Mouse (Mus musculus) hindbrain, embryonic 10.5 days (tissue): ENCODE results near the gene Lamtor1. TPM values are rescaled to one million over a fixed set of nuclear protein-coding genes. Genes with fewer than 3 reads are reported as not detected.
"Not testable (repeated sequence)": the region's sequence is repeated elsewhere in the genome, so short reads cannot be mapped to it uniquely, and the experiment has no call there.

ENCODE experiments used
- DNase-seq: peaks from one replicate; pipeline ENCODE4 v3.0.0-alpha.2; 2017; ENCODE audit warnings: low spot score
- H3K27ac ChIP-seq: fragments of 300-500 bp; sonication (generic); 2 replicates; pipeline ENCODE4 v1.5.1; 2016; ENCODE audit warnings: mild to moderate bottlenecking, moderate library complexity
- H3K27me3 ChIP-seq: fragments of 300-500 bp; sonication (generic); 2 replicates; pipeline ENCODE4 v1.6.1; 2016; ENCODE audit warnings: mild to moderate bottlenecking; ENCODE audit not compliant: poor library complexity, insufficient read depth, severe bottlenecking
- H3K36me3 ChIP-seq: fragments of 300-500 bp; sonication (generic); 2 replicates; pipeline ENCODE4 v1.6.1; 2016; ENCODE audit warnings: mild to moderate bottlenecking, moderate library complexity
- H3K4me1 ChIP-seq: fragments of 300-500 bp; sonication (generic); replicated peaks from 2 replicates; pipeline ENCODE4 v1.6.1; 2016; ENCODE audit warnings: mild to moderate bottlenecking
- H3K4me3 ChIP-seq: fragments of 300-500 bp; sonication (generic); 2 replicates; pipeline ENCODE4 v1.5.1; 2016; ENCODE audit warnings: mild to moderate bottlenecking, moderate library complexity
- H3K9me3 ChIP-seq: fragments of 300-500 bp; sonication (generic); 2 replicates; pipeline ENCODE4 v1.6.1; 2016; ENCODE audit warnings: mild to moderate bottlenecking, moderate library complexity
- WGBS: fragments of 180-500 bp; shearing (Covaris S2); methylation state at CpG from one replicate; pipeline ENCODE4 v1.1.7; 2016; 5-methylcytosine and 5-hydroxymethylcytosine counted together
- polyA plus RNA-seq: library from polyadenylated mRNA; unstranded; fragments of >200 nt; fragmentation: Nextera tagmentation; extraction: Ambion mirVana; gene quantifications from 2 replicates; pipeline ENCODE4 v1.2.1, GENCODE M21; 2016

Gene Lamtor1
- polyA plus RNA-seq, 1 experiment from 2014 or later, result 173 TPM

DNA sequence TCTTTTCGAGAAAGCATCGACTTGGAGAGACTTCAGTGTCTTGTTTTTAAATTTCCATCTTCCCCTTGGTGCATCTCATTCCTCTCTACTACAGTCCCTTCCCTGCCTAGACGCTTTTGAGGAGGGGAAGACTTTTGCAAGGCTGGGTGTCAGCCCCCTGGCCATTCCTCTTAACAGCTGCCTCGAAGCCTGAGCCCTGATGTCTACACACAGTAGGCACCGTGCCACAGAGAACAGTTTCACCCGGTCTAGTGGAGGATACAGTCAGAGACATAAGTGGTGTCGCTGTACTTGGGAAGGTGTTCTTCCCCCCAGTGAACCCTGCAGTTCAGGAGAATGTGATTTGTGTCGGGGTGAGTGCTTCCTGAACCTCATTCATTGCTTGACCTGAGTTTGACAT lies 992 bp downstream of the Lamtor1 start:
- 82% methylated on average over 8 of the region's 8 CpGs for WGBS
- Histone ChIP-seq H3K4me1 (peaks cover 18% of the 10 kb centered on the region), H3K36me3 (peaks cover 43% of the 10 kb centered on the region), H3K9me3 (0 out of 2 replicates have a peak, but pooled peaks cover 3% of the 10 kb centered on the region), H3K27me3 (no peaks in the 10 kb centered on the region), H3K4me3 (peak overlapping the region; percentile 71), H3K27ac (peak overlapping the region; percentile 97)
- no peak for DNase-seq

DNA sequence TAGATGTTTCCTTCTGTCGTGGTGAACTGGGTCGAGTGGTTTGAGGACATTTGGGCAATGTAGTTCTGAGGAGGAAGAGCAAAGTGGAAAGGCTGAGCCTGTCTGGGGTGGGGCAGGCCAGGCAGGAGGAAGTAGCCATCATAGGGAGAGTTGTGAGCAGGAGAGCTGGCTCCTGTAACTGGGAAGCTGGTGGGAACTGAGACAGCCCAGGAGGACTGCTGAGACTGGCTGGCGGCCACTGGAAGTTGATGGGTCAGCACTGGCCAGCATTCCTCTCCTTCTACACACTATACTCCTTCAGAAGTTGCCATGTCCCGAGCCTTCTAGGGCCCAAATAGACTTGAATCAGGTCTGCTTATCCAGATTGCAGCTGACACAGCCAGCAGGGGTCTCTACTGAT lies 2.7 kb downstream of the Lamtor1 start:
- no peak overlapping the region; the same call in 1 of the 2 replicates for H3K27ac ChIP-seq
- no peaks in the 10 kb centered on the region for H3K27me3 ChIP-seq
- no peak overlapping the region for H3K4me3 ChIP-seq
- H3K4me1 ChIP-seq, result peaks cover 18% of the 10 kb centered on the region
- no peak for DNase-seq
- 79% methylated on average over 4 of the region's 4 CpGs for WGBS
- peaks cover 48% of the 10 kb centered on the region for H3K36me3 ChIP-seq
- no peaks in the 10 kb centered on the region for H3K9me3 ChIP-seq

DNA sequence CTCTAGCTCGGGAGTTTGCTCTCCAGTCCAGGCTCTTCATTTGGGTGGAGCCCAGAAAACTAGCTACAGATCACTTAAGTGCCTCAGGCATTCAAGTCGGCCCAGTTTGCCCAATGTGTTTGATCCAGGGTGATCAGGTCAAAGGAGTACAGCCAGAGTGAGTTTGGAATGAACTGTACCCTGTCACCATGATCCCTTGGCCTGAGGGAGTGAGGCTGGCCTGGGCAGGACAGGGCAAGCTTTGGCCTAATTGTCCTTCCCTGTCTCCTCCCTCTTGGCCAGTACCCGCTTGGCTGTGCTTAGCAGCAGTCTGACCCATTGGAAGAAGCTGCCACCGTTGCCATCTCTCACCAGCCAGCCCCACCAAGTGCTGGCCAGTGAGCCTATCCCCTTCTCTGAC lies 4.4 kb downstream of the Lamtor1 start:
- DNase-seq, result no peak
- Histone ChIP-seq H3K4me1 (peaks cover 14% of the 10 kb centered on the region), H3K4me3 (no peak overlapping the region), H3K9me3 (no peaks in the 10 kb centered on the region), H3K36me3 (peaks cover 66% of the 10 kb centered on the region), H3K27me3 (no peaks in the 10 kb centered on the region), H3K27ac (no peak overlapping the region)
- 85% methylated on average over 4 of the region's 4 CpGs for WGBS

DNA sequence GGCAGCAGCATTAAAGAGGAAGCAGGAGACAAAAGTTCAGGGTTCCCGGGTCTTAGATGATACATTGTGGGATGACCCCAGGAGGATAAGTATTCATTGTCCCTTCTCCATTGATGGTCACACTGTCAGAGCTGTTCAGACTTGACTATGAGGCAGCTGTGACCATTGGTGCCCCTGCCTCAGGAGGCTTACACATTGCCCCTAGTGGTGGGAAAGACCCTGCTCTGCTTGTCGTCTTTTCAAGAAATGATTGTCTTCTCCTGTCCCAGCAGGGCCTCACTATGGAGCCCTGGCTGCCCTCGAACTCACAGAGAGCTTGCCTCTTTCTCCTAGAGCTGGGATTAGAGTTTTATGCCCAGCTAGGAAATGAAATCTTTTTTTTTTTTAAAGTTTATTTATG lies 6.3 kb downstream of the Lamtor1 start:
- Histone ChIP-seq H3K9me3 (no peaks in the 10 kb centered on the region), H3K4me3 (no peak overlapping the region), H3K4me1 (peaks cover 5% of the 10 kb centered on the region), H3K27ac (no peak overlapping the region), H3K27me3 (no peaks in the 10 kb centered on the region), H3K36me3 (peaks cover 66% of the 10 kb centered on the region)
- WGBS, result 60% methylated on average over 3 of the region's 3 CpGs
- DNase-seq, result no peak

DNA sequence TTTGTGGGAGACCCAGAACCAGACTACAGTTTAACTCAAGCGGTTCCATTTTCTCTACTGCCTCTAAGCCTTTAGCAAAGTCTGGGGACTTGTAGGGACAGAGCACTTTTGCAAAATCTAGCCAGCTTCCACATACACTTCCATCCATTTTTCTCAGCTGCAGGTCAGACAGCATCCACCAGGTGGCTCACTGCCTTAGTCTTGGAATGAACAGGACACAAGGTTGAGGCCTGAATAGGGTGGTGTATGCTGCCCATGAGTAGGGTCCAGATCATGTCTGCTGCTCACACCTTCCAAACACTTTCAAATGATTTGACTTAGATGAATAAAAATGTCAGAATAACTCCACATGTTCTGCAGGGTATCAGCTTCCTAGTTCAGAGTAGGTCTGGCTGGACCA lies 12.4 kb downstream of the Lamtor1 start:
- no peak overlapping the region for H3K4me3 ChIP-seq
- no peaks in the 10 kb centered on the region for H3K9me3 ChIP-seq
- H3K4me1 ChIP-seq, result no peaks in the 10 kb centered on the region
- no peaks in the 10 kb centered on the region for H3K27me3 ChIP-seq
- 3% methylated on average over 1 of the region's 1 CpGs for WGBS
- no peak overlapping the region for H3K27ac ChIP-seq
- peak; percentile 69 for DNase-seq
- H3K36me3 ChIP-seq, result peaks cover 21% of the 10 kb centered on the region

DNA sequence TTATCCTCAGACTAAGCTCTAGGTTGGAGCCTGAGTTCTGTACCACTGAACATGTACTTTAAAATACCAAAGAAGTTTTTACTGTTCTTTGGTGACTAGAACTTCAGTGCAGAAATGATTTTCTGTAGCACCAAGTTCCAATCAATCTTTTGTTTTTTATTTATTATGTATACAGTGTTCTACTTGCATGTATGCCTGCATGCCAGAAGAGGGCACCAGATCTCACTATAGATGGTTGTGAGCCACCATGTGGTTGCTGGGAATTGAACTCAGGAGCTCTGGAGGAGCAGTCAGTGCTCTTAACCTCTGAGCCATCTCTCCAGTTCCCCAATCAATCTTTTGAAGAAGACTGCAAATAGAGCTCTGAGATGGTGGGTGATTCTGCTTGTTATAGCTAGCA lies 20.2 kb downstream of the Lamtor1 start:
- not testable (repeated sequence) for H3K36me3 ChIP-seq, H3K9me3 ChIP-seq, H3K4me3 ChIP-seq, H3K27ac ChIP-seq, H3K4me1 ChIP-seq, H3K27me3 ChIP-seq, DNase-seq

DNA sequence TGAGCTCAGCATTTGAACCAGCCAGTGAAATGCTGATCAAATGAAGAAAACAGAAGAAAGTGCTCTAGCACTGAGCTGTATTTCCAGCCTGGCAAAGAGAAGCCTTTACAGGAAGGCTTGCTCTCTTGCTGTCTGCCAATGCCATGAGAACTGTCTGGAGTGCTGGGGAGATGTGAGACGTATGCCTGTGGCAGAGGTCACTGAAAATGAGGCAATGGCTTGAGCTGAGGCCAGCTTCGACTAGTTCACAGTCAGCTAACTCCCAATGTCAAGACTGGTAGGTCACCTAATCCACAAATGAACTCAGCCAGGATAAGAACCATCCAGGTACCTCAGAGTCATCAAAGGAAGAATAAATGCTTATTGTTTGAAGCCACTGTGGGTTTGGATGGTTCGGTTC lies 22.4 kb downstream of the Lamtor1 start:
- Histone ChIP-seq H3K4me1 (peaks cover 8% of the 10 kb centered on the region), H3K36me3 (no peaks in the 10 kb centered on the region), H3K4me3 (no peak overlapping the region), H3K27me3 (no peaks in the 10 kb centered on the region), H3K9me3 (no peaks in the 10 kb centered on the region), H3K27ac (no peak overlapping the region)
- WGBS, result 90% methylated on average over 3 of the region's 3 CpGs
- DNase-seq, result no peak

DNA sequence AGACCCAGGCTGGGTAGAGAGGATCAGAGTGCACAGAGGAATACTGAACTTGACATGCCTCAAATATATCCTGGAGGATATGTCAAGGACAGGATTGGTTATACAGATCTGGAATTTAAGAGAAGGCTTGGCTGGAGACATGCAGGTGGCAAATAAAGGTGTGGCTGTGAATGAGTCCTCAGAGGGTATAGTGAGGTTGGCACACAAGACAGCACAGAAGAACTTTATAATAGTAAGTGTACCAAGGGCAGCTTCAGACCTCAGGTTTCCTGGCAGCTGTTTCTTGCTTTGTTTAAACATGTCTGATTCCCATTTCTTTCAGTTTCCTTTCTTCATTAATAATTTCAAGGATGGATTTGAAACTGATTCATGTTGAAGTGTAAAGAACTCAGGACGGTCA lies 26.8 kb downstream of the Lamtor1 start:
- H3K4me1 ChIP-seq, result peaks cover 27% of the 10 kb centered on the region
- H3K27me3 ChIP-seq, result no peaks in the 10 kb centered on the region
- DNase-seq, result no peak
- WGBS, result 93% methylated on average over 1 of the region's 1 CpGs
- H3K36me3 ChIP-seq, result peaks cover 9% of the 10 kb centered on the region; the same call in 1 of the 2 replicates
- peak overlapping the region; percentile 93 for H3K4me3 ChIP-seq
- H3K27ac ChIP-seq, result no peak overlapping the region
- H3K9me3 ChIP-seq, result no peaks in the 10 kb centered on the region

DNA sequence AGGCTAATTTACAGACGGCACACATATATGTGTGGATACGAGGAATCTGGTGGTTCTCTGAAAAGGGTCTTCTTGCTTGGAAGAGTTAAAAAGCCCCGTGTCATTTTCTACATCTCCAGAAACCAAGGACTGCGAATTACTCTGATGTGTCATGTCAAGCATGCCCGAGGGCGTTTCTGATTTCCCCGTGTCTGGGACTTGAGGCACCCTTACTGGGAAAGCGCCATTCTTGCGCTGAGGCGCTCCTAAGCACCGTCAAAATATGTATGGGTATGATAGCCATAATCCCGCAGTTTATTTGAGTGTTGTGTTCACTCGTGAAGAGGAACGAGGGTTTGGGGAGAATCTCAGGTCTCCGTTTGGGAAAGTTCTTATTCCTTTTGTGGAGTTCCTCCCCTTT lies 27.6 kb downstream of the Lamtor1 start:
- Histone ChIP-seq H3K27ac (peak overlapping the region; percentile 96), H3K36me3 (peaks cover 15% of the 10 kb centered on the region; the same call in 1 of the 2 replicates), H3K4me1 (peaks cover 27% of the 10 kb centered on the region), H3K9me3 (no peaks in the 10 kb centered on the region), H3K4me3 (peak overlapping the region; percentile 93), H3K27me3 (no peaks in the 10 kb centered on the region)
- no peak for DNase-seq
- 8% methylated on average over 15 of the region's 15 CpGs for WGBS

DNA sequence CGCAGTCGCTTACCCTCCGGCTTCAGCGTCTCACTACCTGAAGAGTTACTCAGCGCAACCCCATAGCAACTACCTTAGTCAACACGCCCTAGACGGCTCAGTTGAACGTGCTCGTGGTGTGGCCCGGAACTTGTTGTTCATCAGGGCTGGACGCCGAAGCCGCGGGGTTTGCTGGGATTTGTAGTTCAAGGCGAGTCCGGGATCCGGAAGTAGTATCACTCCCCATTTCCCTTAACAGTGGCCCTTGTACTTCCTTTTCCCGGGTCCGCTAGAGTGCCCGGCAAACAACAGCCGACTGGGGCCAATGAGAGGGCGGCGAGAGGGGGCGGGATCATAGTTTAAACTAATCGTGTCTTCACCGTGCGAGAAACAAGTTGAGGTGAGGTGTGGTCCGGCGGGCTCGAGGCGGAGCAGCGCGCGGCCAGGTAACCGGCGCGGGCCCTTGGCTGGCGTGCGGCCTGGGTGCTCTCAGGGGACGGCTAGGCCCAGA lies 28.1 kb downstream of the Lamtor1 start, which contains the start of the genes Lrrc51 and Numa1:
Gene Lrrc51, minus strand, starts transcription at position 145 of the 490 bp plus-strand sequence.
Gene Numa1, plus strand, starts transcription at position 361 of the 490 bp plus-strand sequence.
- DNase-seq, result peak; percentile 96
- under 1% methylated on average over 40 of the region's 40 CpGs for WGBS
- no peaks in the 10 kb centered on the region for H3K9me3 ChIP-seq
- peak within 1 kb of the TSS; percentile 96 for H3K27ac ChIP-seq
- peak within 1 kb of the TSS; percentile 93 for H3K4me3 ChIP-seq
- H3K36me3 ChIP-seq, result peaks cover 20% of the 10 kb centered on the region; the same call in 1 of the 2 replicates
- H3K4me1 ChIP-seq, result peaks cover 27% of the 10 kb centered on the region
- H3K27me3 ChIP-seq, result no peaks in the 10 kb centered on the region

DNA sequence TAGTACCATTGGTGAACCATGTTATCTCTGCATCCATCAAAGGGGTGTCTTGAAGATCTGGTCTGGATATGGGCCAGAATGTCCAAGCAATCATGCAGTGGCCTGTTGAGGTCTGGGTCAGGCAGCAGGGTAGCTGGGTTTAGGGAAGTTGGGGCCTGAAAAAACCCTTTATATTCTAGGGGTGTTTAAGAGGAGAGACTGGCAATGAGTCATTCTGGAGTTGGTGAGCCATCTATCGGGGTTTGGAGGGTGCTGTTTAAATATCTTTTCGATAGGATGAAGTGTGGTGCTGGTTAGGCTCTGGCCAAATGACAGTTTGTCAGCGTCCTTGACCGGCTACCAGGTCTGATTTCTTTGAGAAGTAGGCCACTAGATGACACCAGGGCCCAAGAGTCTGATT lies 30.3 kb downstream of the Lamtor1 start:
- 95% methylated on average over 4 of the region's 4 CpGs for WGBS
- Histone ChIP-seq H3K9me3 (no peaks in the 10 kb centered on the region), H3K27me3 (no peaks in the 10 kb centered on the region), H3K4me1 (peaks cover 27% of the 10 kb centered on the region), H3K27ac (no peak overlapping the region), H3K36me3 (peaks cover 30% of the 10 kb centered on the region; the same call in 1 of the 2 replicates), H3K4me3 (no peak overlapping the region)
- no peak for DNase-seq

DNA sequence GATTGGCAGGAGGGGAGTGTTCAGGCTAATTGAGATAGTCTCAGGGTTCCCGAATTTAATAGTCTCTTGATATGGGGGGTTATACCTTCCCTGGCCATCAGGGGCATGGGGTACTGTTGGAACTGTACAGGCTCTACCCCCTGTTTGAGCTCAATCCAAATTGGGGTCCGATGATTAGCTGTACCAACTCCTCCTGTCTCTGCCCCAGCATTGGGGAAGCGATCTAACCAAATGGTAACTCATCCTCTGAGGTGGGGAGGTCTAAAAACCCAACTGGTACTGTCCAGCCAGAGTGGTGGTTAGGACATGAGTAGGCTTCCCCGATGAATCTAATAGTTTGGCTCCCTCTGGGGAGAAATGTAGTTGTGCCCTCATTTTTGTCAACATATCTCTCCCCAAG lies 31.3 kb downstream of the Lamtor1 start:
- no peak overlapping the region for H3K27ac ChIP-seq
- peaks cover 27% of the 10 kb centered on the region for H3K4me1 ChIP-seq
- no peaks in the 10 kb centered on the region for H3K27me3 ChIP-seq
- WGBS, result 94% methylated on average over 4 of the region's 4 CpGs
- H3K36me3 ChIP-seq, result peaks cover 30% of the 10 kb centered on the region; the same call in 1 of the 2 replicates
- H3K9me3 ChIP-seq, result no peaks in the 10 kb centered on the region
- H3K4me3 ChIP-seq, result no peak overlapping the region
- no peak for DNase-seq

DNA sequence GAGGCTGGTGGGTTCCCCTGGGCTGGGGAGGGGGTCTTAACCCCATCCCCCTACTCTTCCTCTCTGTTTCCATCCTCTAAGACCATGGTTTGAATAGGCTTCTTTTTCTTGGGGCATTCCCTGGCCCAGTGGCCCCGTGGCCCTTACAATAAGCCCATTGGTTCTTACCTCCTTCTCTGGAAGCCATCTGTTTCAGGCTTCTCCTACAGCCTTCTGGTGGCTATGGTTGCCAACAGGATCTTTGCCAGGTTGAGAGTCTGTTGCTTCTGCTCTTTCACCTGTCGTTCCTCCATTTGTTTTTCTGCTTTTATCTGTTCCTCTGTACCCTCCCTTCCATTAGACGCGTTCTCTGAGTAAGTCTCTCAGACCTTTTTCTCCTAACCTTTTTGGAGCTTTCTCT lies 31.9 kb downstream of the Lamtor1 start:
- DNase-seq, result no peak
- no peaks in the 10 kb centered on the region for H3K27me3 ChIP-seq
- no peaks in the 10 kb centered on the region for H3K9me3 ChIP-seq
- WGBS, result 91% methylated on average over 4 of the region's 4 CpGs
- no peak overlapping the region for H3K27ac ChIP-seq
- H3K4me3 ChIP-seq, result no peak overlapping the region
- peaks cover 24% of the 10 kb centered on the region for H3K4me1 ChIP-seq
- peaks cover 30% of the 10 kb centered on the region; the same call in 1 of the 2 replicates for H3K36me3 ChIP-seq

DNA sequence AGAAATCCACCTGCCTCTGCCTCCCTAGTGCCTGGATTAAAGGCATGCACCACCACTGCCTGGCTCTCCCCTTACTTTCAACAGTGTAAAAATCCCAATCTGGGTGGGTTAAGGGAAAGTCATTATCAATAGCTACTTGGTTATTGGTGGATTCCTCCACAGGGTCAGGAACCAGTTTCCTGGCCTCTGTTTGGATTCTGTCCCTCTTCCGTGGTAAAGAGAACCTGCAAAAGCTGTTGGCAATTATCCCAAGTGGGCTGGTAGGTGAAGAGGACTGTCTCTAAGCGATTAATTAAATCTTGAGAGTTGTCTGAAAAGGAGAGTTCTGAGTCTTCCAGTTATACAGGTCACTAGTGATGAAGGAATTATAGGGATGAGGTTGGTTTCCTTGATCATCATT lies 32.6 kb downstream of the Lamtor1 start:
- H3K4me3 ChIP-seq, result no peak overlapping the region
- no peak for DNase-seq
- no peaks in the 10 kb centered on the region for H3K27me3 ChIP-seq
- H3K4me1 ChIP-seq, result peaks cover 16% of the 10 kb centered on the region
- H3K9me3 ChIP-seq, result no peaks in the 10 kb centered on the region
- WGBS, result 88% methylated on average over 2 of the region's 2 CpGs
- H3K36me3 ChIP-seq, result peaks cover 30% of the 10 kb centered on the region; the same call in 1 of the 2 replicates
- H3K27ac ChIP-seq, result no peak overlapping the region
